Mouse (Mus musculus): ENCODE data around the gene Aamp. TPM values are rescaled to one million over a fixed set of nuclear protein-coding genes. Genes with fewer than 3 reads are reported as not detected.

Gene Aamp
- polyA plus RNA-seq, 1 experiment: 102 TPM

- DNase-seq (ENCODE audit: low read depth in 1 of 2, low spot score in 2 of 2): peak; percentile 91 to 97
- WGBS: 7% methylated on average over 39 of the region's 55 CpGs
- H3K4me1 ChIP-seq (ENCODE audit: control insufficient read depth, insufficient read depth, insufficient read length): peaks cover 12% of the 10 kb centered on the region
Observed at GRCm38 (mm10) chr1:74235938-74236589, 48.5 kb downstream of the Aamp start, which contains the start of gene Arpc2. Gene Arpc2, plus strand, starts transcription at chr1:74236084.

GRCm38 (mm10) chr1:74230992-74231391 lies 53.5 kb downstream of the Aamp start:
- 80% methylated on average over 1 of the region's 1 CpGs for WGBS
- no peak overlapping the region for H3K27ac ChIP-seq (ENCODE audit: insufficient read depth, low read length)
- no peak for TF ChIP-seq CTCF (IDR thresholded peaks at IDR 0.05; ENCODE audit: extremely low read depth, insufficient read depth, insufficient read length, insufficient replicate concordance)
- TF ChIP-seq POLR2A (IDR thresholded peaks at IDR 0.05; ENCODE audit: low read depth, low read length): no peak

More at GRCm38 (mm10) chr1:74235938-74236589, 48.5 kb downstream of the Aamp start, which contains the start of gene Arpc2:
- peak; percentile 76; the same call in 1 of the 2 replicates for TF ChIP-seq POLR2A (IDR thresholded peaks at IDR 0.05; ENCODE audit: low read depth, low read length)
- TF ChIP-seq CTCF (IDR thresholded peaks at IDR 0.05; ENCODE audit: extremely low read depth, insufficient read depth, insufficient read length, insufficient replicate concordance): no peak
- Histone ChIP-seq H3K36me3 (ENCODE audit: control insufficient read depth, insufficient read depth, low read length) (no peaks in the 10 kb centered on the region), H3K4me3 (ENCODE audit: extremely low read depth, insufficient read depth, insufficient read length) (peak within 1 kb of the TSS; percentile 78), H3K27me3 (ENCODE audit: control insufficient read depth, insufficient read depth, low read length) (no peaks in the 10 kb centered on the region), H3K27ac (ENCODE audit: insufficient read depth, low read length) (peak within 1 kb of the TSS; percentile 97)

GRCm38 (mm10) chr1:74229942-74230341 lies 54.6 kb downstream of the Aamp start:
- Histone ChIP-seq H3K4me3 (ENCODE audit: extremely low read depth, insufficient read depth, insufficient read length) (no peak overlapping the region), H3K36me3 (ENCODE audit: control insufficient read depth, insufficient read depth, low read length) (no peaks in the 10 kb centered on the region), H3K27ac (ENCODE audit: insufficient read depth, low read length) (no peak overlapping the region), H3K27me3 (ENCODE audit: control insufficient read depth, insufficient read depth, low read length) (no peaks in the 10 kb centered on the region), H3K4me1 (ENCODE audit: control insufficient read depth, insufficient read depth, insufficient read length) (peaks cover 5% of the 10 kb centered on the region; the same call in 1 of the 2 replicates)
- DNase-seq (ENCODE audit: low read depth in 1 of 2, low spot score in 2 of 2): no peak
- 94% methylated on average over 2 of the region's 2 CpGs for WGBS
- TF ChIP-seq CTCF (IDR thresholded peaks at IDR 0.05; ENCODE audit: extremely low read depth, insufficient read depth, insufficient read length, insufficient replicate concordance) (no peak), POLR2A (IDR thresholded peaks at IDR 0.05; ENCODE audit: low read depth, low read length) (no peak)

More at GRCm38 (mm10) chr1:74230992-74231391, 53.5 kb downstream of the Aamp start:
- no peak overlapping the region for H3K4me3 ChIP-seq (ENCODE audit: extremely low read depth, insufficient read depth, insufficient read length)
- H3K4me1 ChIP-seq (ENCODE audit: control insufficient read depth, insufficient read depth, insufficient read length): peaks cover 5% of the 10 kb centered on the region; the same call in 1 of the 2 replicates
- H3K36me3 ChIP-seq (ENCODE audit: control insufficient read depth, insufficient read depth, low read length): no peaks in the 10 kb centered on the region
- no peak for DNase-seq (ENCODE audit: low read depth in 1 of 2, low spot score in 2 of 2)
- no peaks in the 10 kb centered on the region for H3K27me3 ChIP-seq (ENCODE audit: control insufficient read depth, insufficient read depth, low read length)

Other genes with a start within 250 kb of the Aamp start
- 80.4 and 102 TPM in 2 replicates for gene Tns1, start 160.3 kb downstream of the Aamp start, polyA plus RNA-seq (2012; rRNA removed)
- gene Rufy4, start 159.2 kb downstream of the Aamp start, polyA plus RNA-seq (2012; rRNA removed): 0.41 and 0.67 TPM in 2 replicates
- 11.2 and 11.4 TPM in 2 replicates for gene Cxcr2, start 130.7 kb downstream of the Aamp start, polyA plus RNA-seq (2012; rRNA removed)
- gene Cxcr1, start 90.1 kb downstream of the Aamp start, polyA plus RNA-seq (2012; rRNA removed): 0.18 and 0.27 TPM in 2 replicates
- gene Arpc2, start 48.7 kb downstream of the Aamp start, polyA plus RNA-seq (2012; rRNA removed): 186 and 302 TPM in 2 replicates
- gene Gpbar1, start 6.2 kb downstream of the Aamp start, polyA plus RNA-seq (2012; rRNA removed): 0.08 and 0.14 TPM in 2 replicates
- 27.5 and 33.8 TPM in 2 replicates for gene Pnkd, start 192 bp upstream of the Aamp start, polyA plus RNA-seq (2012; rRNA removed)
- 60.8 and 66.5 TPM in 2 replicates for gene Tmbim1, start 20.9 kb upstream of the Aamp start, polyA plus RNA-seq (2012; rRNA removed)
- 0.31 and 0.51 TPM in 2 replicates for gene Catip, start 77.4 kb upstream of the Aamp start, polyA plus RNA-seq (2012; rRNA removed)
- gene Slc11a1, start 90.5 kb upstream of the Aamp start, polyA plus RNA-seq (2012; rRNA removed): 169 and 200 TPM in 2 replicates
- 96.1 and 114 TPM in 2 replicates for gene Ctdsp1, start 106.8 kb upstream of the Aamp start, polyA plus RNA-seq (2012; rRNA removed)
- not detected in 2 replicates for gene Vil1, start 124.6 kb upstream of the Aamp start, polyA plus RNA-seq (2012; rRNA removed)
- gene Cnot9, start 221.3 kb upstream of the Aamp start, polyA plus RNA-seq (2012; rRNA removed): 12.6 and 14.8 TPM in 2 replicates